Mouse (Mus musculus) liver, adult (tissue): ENCODE results near the gene Igfbp3.

Source experiments
- GATA4 ChIP-seq: IDR thresholded peaks from 2 replicates; pipeline ENCODE4 v1.6.1; 2014; ENCODE audit warnings: mild to moderate bottlenecking, low read length; ENCODE audit not compliant: insufficient replicate concordance

The Igfbp3 gene

GRCm38 (mm10) chr11:7226200-7226599, 12.5 kb upstream of the Igfbp3 start:
- no peak for TF ChIP-seq GATA4

GRCm38 (mm10) chr11:7215703-7216102, 2.0 kb upstream of the Igfbp3 start:
- TF ChIP-seq GATA4 = no peak

GRCm38 (mm10) chr11:7214761-7215160, 1.0 kb upstream of the Igfbp3 start:
- no peak for TF ChIP-seq GATA4

GRCm38 (mm10) chr11:7214342-7214660, 578 bp upstream of the Igfbp3 start:
- TF ChIP-seq GATA4 = no peak

GRCm38 (mm10) chr11:7213161-7213500, 592 bp downstream of the Igfbp3 start:
- no peak for TF ChIP-seq GATA4

- TF ChIP-seq GATA4 = no peak
Observed at GRCm38 (mm10) chr11:7212126-7212798, 1.5 kb downstream of the Igfbp3 start.

GRCm38 (mm10) chr11:7211211-7211610, 2.5 kb downstream of the Igfbp3 start:
- no peak for TF ChIP-seq GATA4

- TF ChIP-seq GATA4 = no peak
Observed at GRCm38 (mm10) chr11:7210343-7210742, 3.4 kb downstream of the Igfbp3 start.

- TF ChIP-seq GATA4 = no peak
Observed at GRCm38 (mm10) chr11:7203846-7204245, 9.9 kb downstream of the Igfbp3 start.

- TF ChIP-seq GATA4 = no peak
Observed at GRCm38 (mm10) chr11:7202206-7202605, 11.5 kb downstream of the Igfbp3 start.

- TF ChIP-seq GATA4 = no peak
Observed at GRCm38 (mm10) chr11:7200393-7200783, 13.3 kb downstream of the Igfbp3 start.

- TF ChIP-seq GATA4 = no peak
Observed at GRCm38 (mm10) chr11:7199736-7200392, 13.9 kb downstream of the Igfbp3 start.

GRCm38 (mm10) chr11:7198481-7199256, 15.1 kb downstream of the Igfbp3 start:
- no peak for TF ChIP-seq GATA4

GRCm38 (mm10) chr11:7198006-7198405, 15.7 kb downstream of the Igfbp3 start:
- TF ChIP-seq GATA4 = no peak

- no peak for TF ChIP-seq GATA4
Observed at GRCm38 (mm10) chr11:7197491-7197941, 16.2 kb downstream of the Igfbp3 start, which contains the start of gene Igfbp1. Gene Igfbp1, plus strand, starts transcription at chr11:7197782.

- no peak for TF ChIP-seq GATA4
Observed at GRCm38 (mm10) chr11:7195312-7195685, 18.4 kb downstream of the Igfbp3 start.
